In the genomic region with DNA sequence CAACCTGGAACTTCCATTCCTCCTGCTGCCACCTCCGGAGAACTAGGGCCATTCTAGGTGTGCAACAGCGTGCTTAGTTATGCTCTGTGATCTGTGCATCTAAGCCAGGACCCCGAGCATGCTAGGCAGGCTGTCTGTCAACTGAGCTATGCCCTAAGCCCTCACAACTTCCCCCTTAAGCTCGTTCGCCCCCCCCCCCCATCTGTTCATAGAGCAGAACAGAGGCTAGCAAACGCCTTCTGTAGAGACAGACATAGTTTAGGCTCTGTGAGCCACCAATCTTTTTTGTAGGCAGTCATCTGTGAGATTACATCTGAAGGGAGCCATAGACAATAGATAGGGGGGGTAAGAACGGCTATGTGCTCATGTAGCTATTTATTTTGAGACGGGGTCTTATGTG, we compare ENCODE assay signal across 24 mouse cellular contexts. TPM values are rescaled to one million over a fixed set of nuclear protein-coding genes. Genes with fewer than 3 reads are reported as not detected.
"Had no signal": no experiment of that assay in that cellular context is flagged by ENCODE, and none has a peak within 500 bp of the region (broad histone marks: within the 10 kb centered on the region; RNA-seq: fewer than 3 reads in every experiment).

No protein-coding gene starts in this region.

- H3K4me3 ChIP-seq: heart, adult 2 months; heart, embryonic 13.5 days; heart, embryonic 15.5 days; layer of hippocampus, adult 2 months; left cerebral cortex, adult 2 months; limb, embryonic 10.5 days; limb, embryonic 12.5 days; liver, embryonic 13.5 days; liver, embryonic 15.5 days had no signal

- ATAC-seq: intestine, embryonic 16.5 days; liver, postnatal 0 days had no signal

- H3K27ac ChIP-seq: heart, adult 2 months; heart, embryonic 13.5 days; heart, embryonic 15.5 days; hindbrain, postnatal 0 days; layer of hippocampus, adult 2 months; left cerebral cortex, adult 2 months; limb, embryonic 10.5 days; limb, embryonic 12.5 days; liver, embryonic 13.5 days; liver, embryonic 15.5 days had no signal

- H3K36me3 ChIP-seq: limb, embryonic 10.5 days; liver, embryonic 13.5 days had no signal

- H3K9ac ChIP-seq: heart, embryonic 13.5 days; heart, embryonic 15.5 days; limb, embryonic 12.5 days; liver, embryonic 13.5 days; liver, embryonic 15.5 days; liver, postnatal 0 days had no signal

- H3K27me3 ChIP-seq: heart, embryonic 13.5 days; heart, embryonic 15.5 days; limb, embryonic 12.5 days; liver, embryonic 13.5 days; liver, embryonic 15.5 days had no signal

- H3K9me3 ChIP-seq: heart, embryonic 13.5 days; heart, embryonic 15.5 days; limb, embryonic 10.5 days; limb, embryonic 12.5 days; liver, embryonic 13.5 days; liver, embryonic 15.5 days had no signal

- DNase-seq: gastrocnemius, postnatal 14 days; gastrocnemius, postnatal 36 days; heart, adult 11 months; heart, adult 2 months; heart, postnatal 14 days; heart, postnatal 36 days; kidney, adult 11 months; kidney, adult 8-10 months; kidney, postnatal 10 days; liver; liver, embryonic 13.5 days; liver, postnatal 0 days had no signal

- H3K4me2 ChIP-seq: heart, embryonic 11.5 days; heart, embryonic 13.5 days; heart, embryonic 15.5 days; limb, embryonic 12.5 days; liver, embryonic 11.5 days; liver, embryonic 13.5 days; liver, embryonic 15.5 days had no signal

- H3K4me1 ChIP-seq: heart, embryonic 13.5 days; heart, embryonic 15.5 days; liver, embryonic 13.5 days; liver, embryonic 15.5 days had no signal

RNA-seq across cellular contexts. Expression of a gene that starts 11.1 kb away (rescaled TPM):
- polyA plus RNA-seq: hindbrain, embryonic 11.5 days; liver, embryonic 11.5 days; liver, embryonic 13.5 days; liver, postnatal 0 days had no signal
